Mouse (Mus musculus) myocyte (in vitro differentiated cells): ENCODE measurements around the gene Adamtsl5. TPM values are rescaled to one million over a fixed set of nuclear protein-coding genes. Genes with fewer than 3 reads are reported as not detected.

Experiments used
- H3K27me3 ChIP-seq: one replicate; pipeline ENCODE4 v1.6.1; 2011; ENCODE audit not compliant: control insufficient read depth, insufficient read depth, insufficient read length
- H3K36me3 ChIP-seq: one replicate; pipeline ENCODE4 v1.6.1; 2011; ENCODE audit not compliant: control insufficient read depth, insufficient read depth
- H3K4me2 ChIP-seq: one replicate; pipeline ENCODE4 v1.6.1; 2011; ENCODE audit warnings: low read depth, control low read depth
- H3K4me3 ChIP-seq: one replicate; pipeline ENCODE4 v1.5.1; 2011; ENCODE audit warnings: mild to moderate bottlenecking, control low read depth, moderate library complexity
- H3K79me2 ChIP-seq: one replicate; pipeline ENCODE4 v1.6.1; 2011; ENCODE audit not compliant: control insufficient read depth, insufficient read depth
- H3ac ChIP-seq: one replicate; pipeline ENCODE4 v1.6.1; 2011; ENCODE audit not compliant: control insufficient read depth, insufficient read length
- CEBPB ChIP-seq: IDR thresholded peaks from 2 replicates; pipeline ENCODE4 v1.6.1; 2011; ENCODE audit warnings: mild to moderate bottlenecking, moderate library complexity; ENCODE audit not compliant: poor library complexity, insufficient read depth, severe bottlenecking
- E2F4 ChIP-seq: IDR thresholded peaks from one replicate; pipeline ENCODE4 v1.6.1; 2011; ENCODE audit warnings: mild to moderate bottlenecking, control low read depth, moderate library complexity; ENCODE audit not compliant: insufficient read depth
- MAX ChIP-seq: IDR thresholded peaks from one replicate; pipeline ENCODE4 v1.6.1; 2011; ENCODE audit warnings: low read depth, mild to moderate bottlenecking, control low read depth
- MYOD1 ChIP-seq, 3 experiments: IDR thresholded peaks; one replicate each; pipeline ENCODE4 v1.6.1; 2011; ENCODE audit warnings: control low read depth in 2 of 3, low read depth in 2 of 3, mild to moderate bottlenecking in 2 of 3, moderate library complexity in 1 of 3; ENCODE audit not compliant: insufficient read length in 2 of 3, control insufficient read depth in 1 of 3
- MYOG ChIP-seq, 3 experiments: IDR thresholded peaks; one replicate each; pipeline ENCODE4 v1.6.1; 2011; ENCODE audit warnings: control low read depth in 2 of 3, low read depth in 2 of 3, mild to moderate bottlenecking in 2 of 3; ENCODE audit not compliant: insufficient read length in 2 of 3, control insufficient read depth in 1 of 3, insufficient read depth in 1 of 3
- POLR2A ChIP-seq: IDR thresholded peaks from one replicate; pipeline ENCODE4 v1.6.1; 2011; ENCODE audit warnings: low read depth, mild to moderate bottlenecking, control low read depth, moderate library complexity; ENCODE audit not compliant: insufficient read length
- POLR2AphosphoS2 ChIP-seq: IDR thresholded peaks from one replicate; pipeline ENCODE4 v1.6.1; 2011; ENCODE audit warnings: low read depth, control low read depth; ENCODE audit not compliant: insufficient read length
- REST ChIP-seq: IDR thresholded peaks from one replicate; pipeline ENCODE4 v1.6.1; 2011; ENCODE audit warnings: mild to moderate bottlenecking, control low read depth, moderate library complexity; ENCODE audit not compliant: insufficient read depth, insufficient read length
- SRF ChIP-seq: IDR thresholded peaks from one replicate; pipeline ENCODE4 v1.6.1; 2011; ENCODE audit warnings: low read depth; ENCODE audit not compliant: control insufficient read depth, insufficient read length
- TCF12 ChIP-seq: IDR thresholded peaks from one replicate; pipeline ENCODE4 v1.6.1; 2011; ENCODE audit warnings: mild to moderate bottlenecking, control low read depth; ENCODE audit not compliant: poor library complexity, insufficient read depth, severe bottlenecking
- TCF3 ChIP-seq: IDR thresholded peaks from one replicate; pipeline ENCODE4 v1.6.1; 2011; ENCODE audit warnings: low read depth, control low read depth; ENCODE audit not compliant: insufficient read length
- USF1 ChIP-seq: IDR thresholded peaks from one replicate; pipeline ENCODE4 v1.6.1; 2011; ENCODE audit warnings: low read depth, mild to moderate bottlenecking, control low read depth, moderate library complexity
- polyA plus RNA-seq: library from polyadenylated mRNA; unstranded; fragments of >200 nt; fragmentation: generic; extraction: Trizol; gene quantifications from one replicate; pipeline ENCODE4 v1.2.1, GENCODE M21; 2012; ENCODE audit warnings: missing spikeins

Gene Adamtsl5
- polyA plus RNA-seq, 1 experiment, result 57.8 TPM

- Histone ChIP-seq H3K27me3 (peaks cover 36% of the 10 kb centered on the region), H3ac (no peak overlapping the region), H3K4me3 (no peak overlapping the region), H3K4me2 (no peak overlapping the region), H3K36me3 (no peaks in the 10 kb centered on the region), H3K79me2 (no peaks in the 10 kb centered on the region)
- TF ChIP-seq USF1 (no peak), MYOG (IDR thresholded peaks at IDR 0.05; ENCODE audit: control insufficient read depth in 1 of 3, insufficient read depth in 1 of 3, insufficient read length in 2 of 3, low read depth in 2 of 3) (no peak), TCF12 (no peak), CEBPB (no peak), MYOD1 (IDR thresholded peaks at IDR 0.05; ENCODE audit: control insufficient read depth in 1 of 3, insufficient read length in 2 of 3, low read depth in 2 of 3) (no peak)
These were observed 34.5 kb downstream of the Adamtsl5 start for GRCm38 (mm10) chr10:80313627-80314201.

- TF ChIP-seq SRF (no peak), REST (no peak), POLR2AphosphoS2 (peak; percentile 15), E2F4 (no peak)
- H3K27me3 ChIP-seq, result peaks cover 42% of the 10 kb centered on the region
- H3K4me2 ChIP-seq, result no peak overlapping the region
- no peaks in the 10 kb centered on the region for H3K79me2 ChIP-seq
- H3K4me3 ChIP-seq, result no peak overlapping the region
- no peak overlapping the region for H3ac ChIP-seq
- H3K36me3 ChIP-seq, result no peaks in the 10 kb centered on the region
These were observed 35.4 kb downstream of the Adamtsl5 start for GRCm38 (mm10) chr10:80312586-80313504.

- Histone ChIP-seq H3K79me2 (no peaks in the 10 kb centered on the region), H3K36me3 (no peaks in the 10 kb centered on the region), H3K27me3 (peaks cover 54% of the 10 kb centered on the region), H3ac (no peak overlapping the region), H3K4me2 (no peak overlapping the region), H3K4me3 (no peak overlapping the region)
- TF ChIP-seq CEBPB, result no peak
- no peak for TF ChIP-seq USF1
- no peak for TF ChIP-seq TCF3
- TF ChIP-seq MAX, result no peak
- no peak for TF ChIP-seq SRF
- no peak for TF ChIP-seq TCF12
- no peak for TF ChIP-seq REST
- TF ChIP-seq MYOD1 (IDR thresholded peaks at IDR 0.05; ENCODE audit: control insufficient read depth in 1 of 3, insufficient read length in 2 of 3, low read depth in 2 of 3), result no peak
- no peak for TF ChIP-seq POLR2AphosphoS2
- no peak for TF ChIP-seq POLR2A
- no peak for TF ChIP-seq E2F4
- no peak for TF ChIP-seq MYOG (IDR thresholded peaks at IDR 0.05; ENCODE audit: control insufficient read depth in 1 of 3, insufficient read depth in 1 of 3, insufficient read length in 2 of 3, low read depth in 2 of 3)
These were observed 36.7 kb downstream of the Adamtsl5 start for GRCm38 (mm10) chr10:80311560-80311959.

- Histone ChIP-seq H3K27me3 (peaks cover 61% of the 10 kb centered on the region), H3K4me2 (no peak overlapping the region), H3K79me2 (no peaks in the 10 kb centered on the region), H3ac (no peak overlapping the region), H3K4me3 (no peak overlapping the region), H3K36me3 (no peaks in the 10 kb centered on the region)
- TF ChIP-seq SRF (no peak), MYOG (IDR thresholded peaks at IDR 0.05; ENCODE audit: control insufficient read depth in 1 of 3, insufficient read depth in 1 of 3, insufficient read length in 2 of 3, low read depth in 2 of 3) (no peak), MYOD1 (IDR thresholded peaks at IDR 0.05; ENCODE audit: control insufficient read depth in 1 of 3, insufficient read length in 2 of 3, low read depth in 2 of 3) (no peak), TCF12 (no peak), POLR2A (no peak), E2F4 (no peak), TCF3 (no peak), USF1 (no peak), MAX (no peak), REST (no peak), CEBPB (no peak), POLR2AphosphoS2 (no peak)
These were observed 43.4 kb downstream of the Adamtsl5 start for GRCm38 (mm10) chr10:80304862-80305261.

GRCm38 (mm10) chr10:80304458-80304857, 43.8 kb downstream of the Adamtsl5 start:
- peaks cover 64% of the 10 kb centered on the region for H3K27me3 ChIP-seq
- no peak overlapping the region for H3K4me3 ChIP-seq
- TF ChIP-seq E2F4 (no peak), SRF (no peak), MYOD1 (IDR thresholded peaks at IDR 0.05; ENCODE audit: control insufficient read depth in 1 of 3, insufficient read length in 2 of 3, low read depth in 2 of 3) (no peak), MAX (no peak), POLR2A (no peak), CEBPB (no peak), TCF3 (no peak), USF1 (no peak), POLR2AphosphoS2 (no peak), MYOG (IDR thresholded peaks at IDR 0.05; ENCODE audit: control insufficient read depth in 1 of 3, insufficient read depth in 1 of 3, insufficient read length in 2 of 3, low read depth in 2 of 3) (no peak), TCF12 (no peak), REST (no peak)
- no peaks in the 10 kb centered on the region for H3K36me3 ChIP-seq
- H3K79me2 ChIP-seq, result no peaks in the 10 kb centered on the region
- no peak overlapping the region for H3K4me2 ChIP-seq
- H3ac ChIP-seq, result no peak overlapping the region
